Mouse (Mus musculus): Measurements from ENCODE around the gene Btbd9.
"Not testable (repeated sequence)": the region's sequence is repeated elsewhere in the genome, so short reads cannot be mapped to it uniquely, and the experiment has no call there.

Btbd9 gene

GRCm38 (mm10) chr17:30575941-30576773 is at the start of gene Btbd9:
Gene Btbd9, minus strand, starts transcription at chr17:30576488.
- peak; percentile 94 for DNase-seq (ENCODE audit: low spot score)

- not testable (repeated sequence) for DNase-seq (ENCODE audit: low spot score)
These were observed 47.8 kb upstream of the Btbd9 start, which contains the start of gene Dnah8 for GRCm38 (mm10) chr17:30624132-30624531. Gene Dnah8, plus strand, starts transcription at chr17:30624354.

GRCm38 (mm10) chr17:30623200-30623599 is 46.9 kb upstream of the Btbd9 start:
- no peak for DNase-seq (ENCODE audit: low spot score)

- no peak for DNase-seq (ENCODE audit: low spot score)
These were observed 45.2 kb upstream of the Btbd9 start for GRCm38 (mm10) chr17:30621450-30621849.

DNA sequence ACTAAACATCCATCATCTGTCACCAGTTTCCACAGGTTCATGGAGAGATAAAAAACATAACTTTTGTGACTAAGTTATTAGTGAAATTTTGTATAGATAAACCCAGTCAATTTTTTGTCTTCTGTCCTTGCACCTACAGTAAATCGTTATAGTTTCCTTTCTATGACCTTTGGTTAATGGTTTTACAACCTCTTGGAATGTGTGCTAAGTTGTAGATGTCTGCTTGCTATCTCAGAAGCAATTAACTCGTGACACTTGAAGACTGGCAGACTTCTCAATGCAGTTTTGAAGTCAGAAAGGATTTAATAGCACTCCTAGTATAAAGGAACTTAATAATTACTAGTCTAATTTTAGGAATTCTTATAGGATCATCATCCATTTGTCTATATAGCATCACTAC is 44.3 kb upstream of the Btbd9 start:
- DNase-seq (ENCODE audit: low spot score): no peak

- DNase-seq (ENCODE audit: low spot score): no peak
These were observed 42.9 kb upstream of the Btbd9 start for GRCm38 (mm10) chr17:30619153-30619552.

DNA sequence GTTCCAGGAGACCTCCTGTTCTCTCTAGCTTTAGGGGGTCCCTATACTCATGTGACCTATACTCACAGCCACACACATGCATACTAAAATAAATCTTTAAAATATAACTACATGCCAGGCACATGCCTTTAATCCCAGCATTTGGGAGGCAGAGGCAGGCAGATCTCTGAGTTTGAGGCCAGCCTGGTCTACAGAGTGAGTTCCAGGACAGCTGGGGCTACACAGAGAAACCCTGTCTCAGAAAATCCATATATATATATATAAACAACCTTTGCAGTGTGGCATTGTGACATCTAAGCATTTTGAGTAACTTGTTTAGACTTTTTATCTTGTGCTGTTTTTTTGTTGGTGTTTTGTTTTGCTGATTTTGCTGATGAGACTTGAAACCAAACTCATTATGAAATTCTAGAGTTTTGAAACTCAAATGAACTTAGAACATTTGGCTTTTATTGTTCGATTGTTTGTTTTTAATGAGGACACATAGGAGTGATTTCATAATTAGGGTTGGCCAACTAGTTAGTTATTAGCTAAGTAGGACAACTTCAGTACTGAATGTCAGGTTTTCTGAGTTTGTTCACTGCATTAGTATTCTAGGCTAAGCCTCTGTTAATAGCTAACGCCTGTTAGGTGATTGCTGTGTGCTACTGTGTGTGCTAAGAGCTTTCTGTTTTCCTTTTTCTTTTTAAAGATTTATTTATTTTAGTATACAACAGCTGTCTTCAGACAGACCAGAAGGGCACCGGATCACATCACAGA is 42.0 kb upstream of the Btbd9 start:
- no peak for DNase-seq (ENCODE audit: low spot score)

DNA sequence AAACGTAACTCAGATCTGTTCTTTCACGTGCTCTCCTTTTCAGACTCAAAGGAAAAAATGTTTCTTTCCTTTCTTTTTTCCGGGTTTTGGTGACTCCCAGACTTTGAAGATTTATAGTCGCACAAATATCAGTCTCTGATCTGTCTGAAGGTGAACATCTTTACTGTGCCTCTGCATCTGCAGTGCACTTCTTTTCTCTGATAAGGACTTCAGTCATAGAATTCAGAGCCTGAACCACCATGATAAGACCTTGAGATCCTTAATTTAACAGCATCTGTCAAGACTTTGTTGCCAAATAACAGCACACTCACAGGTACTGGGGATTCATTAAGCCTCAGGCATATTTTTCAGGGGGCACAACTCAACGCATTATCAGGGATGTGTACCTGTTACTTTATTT is 39.9 kb upstream of the Btbd9 start:
- no peak for DNase-seq (ENCODE audit: low spot score)

DNA sequence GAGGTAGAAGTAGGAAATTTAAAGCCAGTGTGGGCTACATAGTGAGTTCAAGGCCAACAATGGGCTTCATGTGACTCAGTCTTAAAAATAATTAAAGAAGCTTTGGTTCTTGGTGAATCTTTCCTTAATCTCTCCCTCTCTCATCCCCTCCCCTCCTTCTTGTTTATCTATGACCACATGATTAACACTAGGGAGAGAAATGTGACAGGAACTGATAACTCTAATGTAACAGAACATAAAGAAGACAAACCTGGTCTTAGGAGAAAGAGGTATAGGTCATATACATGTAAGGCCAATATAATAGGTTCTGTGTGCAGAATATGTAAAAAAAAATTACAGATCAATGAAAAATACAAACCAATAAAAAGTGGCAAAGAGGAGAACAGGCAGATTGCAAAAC is 37.1 kb upstream of the Btbd9 start:
- no peak for DNase-seq (ENCODE audit: low spot score)

DNA sequence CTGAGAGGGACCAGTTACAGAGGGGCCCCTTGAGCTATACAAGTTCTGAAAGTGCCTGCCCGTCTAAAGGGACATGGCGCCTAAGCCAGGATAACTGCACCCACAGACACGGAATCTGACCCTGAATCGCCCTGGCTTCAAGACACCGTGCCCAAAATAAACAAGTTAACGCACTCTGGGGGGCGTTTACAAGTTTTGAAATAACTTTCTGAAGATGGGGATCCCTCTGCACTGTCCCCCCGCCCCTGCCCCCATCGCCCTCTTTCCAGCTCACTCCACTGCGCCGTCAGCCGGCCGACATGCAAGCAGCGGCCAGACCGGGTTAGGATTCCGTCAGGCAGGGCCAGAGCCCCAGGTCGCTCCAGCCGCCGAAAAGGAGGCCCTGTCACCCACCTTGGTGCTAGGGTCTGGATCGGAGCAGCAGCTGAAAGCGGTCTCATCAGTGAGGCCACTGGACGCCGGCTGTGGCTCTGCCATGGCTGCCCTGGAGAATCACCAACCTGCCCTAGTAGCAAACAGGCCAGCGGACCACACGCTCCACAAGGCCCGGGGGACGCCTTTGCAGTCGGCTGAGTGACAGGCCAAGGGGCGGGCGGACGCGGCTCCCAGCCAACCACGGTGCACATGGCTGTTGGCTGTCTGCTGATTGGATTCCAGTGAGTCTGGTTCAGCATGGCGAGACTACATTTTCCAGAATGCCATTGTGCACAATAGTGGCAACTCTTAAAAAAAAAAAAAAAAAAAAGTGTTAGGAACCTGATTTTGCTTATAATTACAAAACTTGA is 36.0 kb upstream of the Btbd9 start:
- DNase-seq (ENCODE audit: low spot score): peak; percentile 100

DNA sequence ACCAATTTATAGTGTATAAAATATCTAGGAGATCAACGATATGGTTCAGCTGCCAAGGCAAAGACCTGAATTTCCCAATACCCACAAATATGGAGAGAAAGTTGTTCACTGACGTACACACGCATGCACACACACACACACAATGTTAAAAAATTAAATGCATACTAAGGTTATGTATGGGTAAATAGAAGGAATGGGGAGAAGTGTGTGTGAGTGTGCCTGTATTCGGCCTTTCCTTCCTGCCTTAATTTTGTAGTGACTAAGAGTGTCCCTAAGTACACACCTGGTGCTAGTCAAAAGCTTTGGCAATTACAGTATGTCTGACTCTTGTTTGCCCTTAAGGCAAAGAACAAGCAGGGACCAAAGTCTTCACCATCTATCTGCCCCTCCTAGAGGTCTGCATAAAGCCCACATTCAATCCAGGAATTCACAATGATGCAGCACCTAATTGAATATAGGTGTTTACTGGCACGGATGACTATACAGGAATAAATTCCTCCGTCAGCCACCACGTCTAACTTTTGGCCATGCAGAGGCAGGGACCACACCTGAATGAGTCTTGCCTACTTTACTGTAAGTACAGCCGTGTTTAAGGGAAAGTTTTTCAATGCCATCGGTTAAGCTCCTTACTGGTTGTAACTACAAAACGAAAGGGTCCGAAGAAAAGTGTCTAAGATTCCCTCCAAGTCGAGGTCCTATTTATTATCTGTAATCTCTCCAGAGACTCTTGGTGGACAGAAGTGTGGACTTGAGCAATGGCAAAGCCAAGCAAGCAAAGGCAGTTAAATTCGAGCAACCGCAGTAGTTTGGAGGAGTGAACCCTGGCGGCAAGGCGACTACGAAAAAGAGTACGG is 35.2 kb upstream of the Btbd9 start:
- no peak for DNase-seq (ENCODE audit: low spot score)

- DNase-seq (ENCODE audit: low spot score): no peak
These were observed 34.5 kb upstream of the Btbd9 start for GRCm38 (mm10) chr17:30610739-30611138.

GRCm38 (mm10) chr17:30609980-30610307 is 33.7 kb upstream of the Btbd9 start:
- no peak for DNase-seq (ENCODE audit: low spot score)

DNA sequence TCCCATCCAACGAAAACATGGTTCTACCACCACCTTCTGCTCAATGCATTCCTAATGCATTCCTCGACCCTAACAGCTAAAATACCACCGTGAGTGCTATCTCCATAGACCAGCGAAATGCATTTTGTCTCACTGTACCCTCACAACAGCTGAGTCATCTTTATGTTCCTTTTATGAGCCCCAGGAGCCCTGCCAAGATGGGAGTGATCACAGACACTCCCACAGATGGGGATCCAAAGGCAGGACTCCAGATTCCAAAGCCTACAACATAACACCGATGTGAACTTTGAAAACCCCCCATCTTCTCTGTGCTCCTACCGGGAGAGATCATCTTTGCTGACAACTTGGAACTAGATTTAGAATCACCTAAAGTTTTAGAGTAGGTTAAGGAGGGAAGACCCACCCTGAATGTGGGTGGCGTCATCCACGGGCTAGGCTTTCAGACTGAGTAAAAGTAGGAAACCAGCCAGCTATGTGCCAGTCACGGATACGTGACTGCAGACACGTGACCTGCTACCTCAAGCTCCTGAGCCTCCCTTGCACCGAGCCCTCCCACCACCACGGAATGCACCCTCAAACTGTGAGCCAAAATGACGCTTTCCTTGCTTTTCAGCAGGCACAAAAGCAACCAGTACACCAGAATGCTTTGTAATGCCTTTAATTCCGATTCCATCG is 33.2 kb upstream of the Btbd9 start:
- DNase-seq (ENCODE audit: low spot score): peak; percentile 56

GRCm38 (mm10) chr17:30607909-30608495 is 31.7 kb upstream of the Btbd9 start:
- DNase-seq (ENCODE audit: low spot score): no peak

GRCm38 (mm10) chr17:30607330-30607729 is 31.0 kb upstream of the Btbd9 start:
- DNase-seq (ENCODE audit: low spot score): no peak

DNA sequence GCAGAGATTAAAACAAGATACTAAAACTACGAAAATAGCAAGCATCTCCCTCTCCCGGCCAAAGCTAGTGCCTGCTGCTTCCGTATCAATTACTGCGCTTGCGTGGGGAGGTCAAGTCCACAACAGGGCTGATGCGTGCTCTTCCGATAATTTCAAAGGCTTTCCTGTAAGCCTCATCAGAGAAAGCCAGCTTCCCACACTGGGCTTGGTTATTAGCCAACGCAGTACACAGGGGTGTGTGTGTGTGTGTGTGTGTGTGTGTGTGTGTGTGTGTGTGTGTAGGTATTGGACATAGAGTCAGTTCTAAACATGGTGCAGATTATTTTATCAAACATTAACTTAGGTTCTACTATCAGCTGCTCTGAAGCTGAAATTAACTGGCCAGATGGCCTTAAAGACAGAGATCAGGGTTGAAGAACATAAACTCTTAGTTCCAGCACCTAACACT is 30.4 kb upstream of the Btbd9 start:
- no peak for DNase-seq (ENCODE audit: low spot score)

DNA sequence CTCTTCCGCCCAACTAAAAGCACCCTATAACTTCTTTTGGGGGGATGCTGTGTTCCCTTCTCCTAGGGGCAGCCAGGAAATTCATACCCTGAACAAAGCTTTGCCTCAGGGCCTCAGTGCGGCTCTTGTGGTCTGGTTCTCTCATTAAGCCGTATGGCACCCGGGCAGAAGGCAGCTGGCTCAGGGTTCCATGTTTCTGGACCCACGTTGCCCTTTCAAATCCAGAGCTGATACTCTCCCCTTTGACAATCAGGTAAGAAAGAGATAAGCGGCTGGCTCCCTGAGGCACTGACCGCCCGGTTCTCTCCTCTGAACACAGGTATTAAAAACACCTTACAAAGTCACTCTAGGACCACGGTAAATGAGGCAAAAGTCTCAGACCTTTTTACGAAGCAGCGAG is 29.9 kb upstream of the Btbd9 start:
- DNase-seq (ENCODE audit: low spot score): no peak

- DNase-seq (ENCODE audit: low spot score): no peak
These were observed 28.7 kb upstream of the Btbd9 start for GRCm38 (mm10) chr17:30605001-30605400.

GRCm38 (mm10) chr17:30604296-30604695 is 28.0 kb upstream of the Btbd9 start:
- DNase-seq (ENCODE audit: low spot score): no peak

- no peak for DNase-seq (ENCODE audit: low spot score)
These were observed 25.9 kb upstream of the Btbd9 start for GRCm38 (mm10) chr17:30602175-30602574.

All from urinary bladder, postnatal 14 days (tissue).